Mouse (Mus musculus) embryonic facial prominence, embryonic 13.5 days (tissue): ENCODE data around the gene Gfm2. TPM values are rescaled to one million over a fixed set of nuclear protein-coding genes. Genes with fewer than 3 reads are reported as not detected.

Experiments used
- polyA plus RNA-seq: library from polyadenylated mRNA; unstranded; fragments of >200 nt; fragmentation: Nextera tagmentation; extraction: Ambion mirVana; gene quantifications from 2 replicates; pipeline ENCODE4 v1.2.1, GENCODE M21; 2015

The Gfm2 gene
- polyA plus RNA-seq, 1 experiment from 2014 or later, result 38.0 TPM

Other genes starting within 250 kb of the Gfm2 start
- 0.27 and 0.69 TPM in 2 replicates for gene Gcnt4, start 213.2 kb upstream of the Gfm2 start, polyA plus RNA-seq
- not detected in 2 replicates for gene 1700029F12Rik, start 103.6 kb upstream of the Gfm2 start, polyA plus RNA-seq
- 4.0 and 4.1 TPM in 2 replicates for gene Fam169a, start 70.7 kb upstream of the Gfm2 start, polyA plus RNA-seq
- 2.3 and 6.6 TPM in 2 replicates for gene Gm6169, start 38.7 kb upstream of the Gfm2 start, polyA plus RNA-seq
- 80.2 and 80.6 TPM in 2 replicates for gene Nsa2, start within 50 bp of the Gfm2 start, polyA plus RNA-seq
- 26.8 and 33.4 TPM in 2 replicates for gene Hexb, start 60.4 kb downstream of the Gfm2 start, polyA plus RNA-seq
- 7.0 and 9.4 TPM in 2 replicates for gene Enc1, start 103.2 kb downstream of the Gfm2 start, polyA plus RNA-seq